Comparison of ENCODE assay signal across 20 mouse cellular contexts in the genomic region with DNA sequence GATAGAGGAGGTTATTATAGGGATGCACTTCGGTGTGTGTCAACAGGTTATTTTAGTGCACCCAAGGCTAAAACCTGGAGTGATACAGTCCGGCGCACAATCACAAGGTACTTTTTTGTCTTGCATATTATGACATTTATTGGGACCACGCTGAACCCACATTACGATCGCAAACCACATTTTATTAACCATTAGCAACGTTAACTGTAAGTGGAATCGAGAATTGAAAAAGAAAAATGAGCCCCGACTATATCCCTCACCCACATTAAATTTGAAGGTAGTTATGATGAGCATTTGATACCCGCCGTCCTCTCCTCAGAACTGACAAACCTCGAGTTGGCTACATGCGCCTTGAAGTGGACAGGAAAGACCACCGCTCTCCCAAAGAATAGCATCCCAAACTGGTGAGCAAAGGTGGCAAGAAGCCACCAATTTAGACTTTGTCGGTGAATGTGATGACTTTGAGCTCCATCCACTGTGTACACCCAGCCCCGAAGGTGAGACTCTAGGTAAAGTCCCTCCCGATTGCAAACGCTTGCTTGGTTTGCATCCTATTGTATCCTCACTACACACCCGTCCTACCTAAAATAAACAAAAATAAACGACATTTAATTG. TPM values are rescaled to one million over a fixed set of nuclear protein-coding genes. Genes with fewer than 3 reads are reported as not detected.
DNase-seq lines count a peak whose midpoint lies in the region; ATAC-seq lines count a peak whose summit lies in the region.
"Had no signal": no experiment of that assay in that cellular context is flagged by ENCODE, and none has a peak within 500 bp of the region (broad histone marks: within the 10 kb centered on the region; RNA-seq: fewer than 3 reads in every experiment).

No protein-coding gene starts in this region.

- H3K9me3 ChIP-seq in hindbrain, embryonic 11.5 days (ENCODE audit: control insufficient read depth, low read length): no peaks in the 10 kb centered on the region; the same call in 1 of the 2 replicates
- no peaks in the 10 kb centered on the region for H3K9me3 ChIP-seq in hindbrain, embryonic 13.5 days
- no peaks in the 10 kb centered on the region for H3K9me3 ChIP-seq in limb, embryonic 10.5 days (replicated peaks)
- no peaks in the 10 kb centered on the region for H3K9me3 ChIP-seq in limb, embryonic 13.5 days
- H3K9me3 ChIP-seq: embryonic facial prominence, embryonic 12.5 days; forebrain, embryonic 12.5 days; heart, embryonic 15.5 days; intestine, embryonic 15.5 days had no signal

- no peak overlapping the region for H3K4me3 ChIP-seq in hindbrain, embryonic 11.5 days (ENCODE audit: low read depth, low read length)
- H3K4me3 ChIP-seq in hindbrain, embryonic 13.5 days: no peak overlapping the region
- peak overlapping the region; percentile 28; the same call in 1 of the 2 replicates for H3K4me3 ChIP-seq in limb, embryonic 10.5 days
- no peak overlapping the region for H3K4me3 ChIP-seq in limb, embryonic 13.5 days
- H3K4me3 ChIP-seq: embryonic facial prominence, embryonic 12.5 days; forebrain, embryonic 12.5 days; intestine, embryonic 15.5 days had no signal

- no peaks in the 10 kb centered on the region for H3K4me1 ChIP-seq in hindbrain, embryonic 11.5 days (replicated peaks; ENCODE audit: control insufficient read depth, insufficient read depth, low read length)
- 0 out of 2 replicates have a peak, but pooled peaks cover 7% of the 10 kb centered on the region for H3K4me1 ChIP-seq in hindbrain, embryonic 13.5 days (replicated peaks)
- peaks cover 21% of the 10 kb centered on the region for H3K4me1 ChIP-seq in limb, embryonic 10.5 days
- H3K4me1 ChIP-seq in limb, embryonic 13.5 days: peaks cover 7% of the 10 kb centered on the region
- H3K4me1 ChIP-seq: embryonic facial prominence, embryonic 12.5 days; forebrain, embryonic 12.5 days had no signal

- peaks cover 93% of the 10 kb centered on the region for H3K27me3 ChIP-seq in hindbrain, embryonic 11.5 days (ENCODE audit: control insufficient read depth, insufficient read depth, low read length)
- H3K27me3 ChIP-seq in hindbrain, embryonic 13.5 days: peaks cover 98% of the 10 kb centered on the region
- peaks cover 91% of the 10 kb centered on the region for H3K27me3 ChIP-seq in limb, embryonic 10.5 days (ENCODE audit: low read depth, poor library complexity, severe bottlenecking)
- peaks cover 98% of the 10 kb centered on the region for H3K27me3 ChIP-seq in limb, embryonic 13.5 days

- H3K36me3 ChIP-seq in hindbrain, embryonic 11.5 days (ENCODE audit: control insufficient read depth, insufficient read depth, low read length): no peaks in the 10 kb centered on the region
- no peaks in the 10 kb centered on the region for H3K36me3 ChIP-seq in hindbrain, embryonic 13.5 days
- no peaks in the 10 kb centered on the region for H3K36me3 ChIP-seq in limb, embryonic 10.5 days
- no peaks in the 10 kb centered on the region for H3K36me3 ChIP-seq in limb, embryonic 13.5 days
- H3K36me3 ChIP-seq: embryonic facial prominence, embryonic 12.5 days; forebrain, embryonic 12.5 days; heart, embryonic 15.5 days; intestine, embryonic 15.5 days had no signal

- no peak overlapping the region for H3K27ac ChIP-seq in hindbrain, embryonic 11.5 days (ENCODE audit: low read depth, low read length)
- no peak overlapping the region for H3K27ac ChIP-seq in hindbrain, embryonic 13.5 days
- no peak overlapping the region for H3K27ac ChIP-seq in limb, embryonic 10.5 days
- H3K27ac ChIP-seq in limb, embryonic 13.5 days: no peak overlapping the region
- H3K27ac ChIP-seq: embryonic facial prominence, embryonic 12.5 days; forebrain, embryonic 12.5 days; heart, embryonic 15.5 days; hindbrain, postnatal 0 days; intestine, embryonic 15.5 days had no signal

- H3K9ac ChIP-seq in hindbrain, embryonic 11.5 days (ENCODE audit: low read depth, low read length): no peak overlapping the region
- no peak overlapping the region for H3K9ac ChIP-seq in hindbrain, embryonic 13.5 days
- H3K9ac ChIP-seq in limb, embryonic 13.5 days: no peak overlapping the region
- H3K9ac ChIP-seq: embryonic facial prominence, embryonic 12.5 days; forebrain, embryonic 12.5 days; heart, embryonic 15.5 days; intestine, embryonic 15.5 days had no signal

- peak; percentile 17 for DNase-seq in embryo, embryonic 9.5 days (ENCODE audit: extremely low spot score)
- no peak for DNase-seq in embryo, embryonic 10 days (ENCODE audit: low spot score)
- DNase-seq in hindbrain, embryonic 11.5 days (ENCODE audit: low spot score): peak; percentile 33
- DNase-seq in limb, embryonic 10.5 days (ENCODE audit: low spot score): no peak
- DNase-seq in cerebellum, postnatal 14 days: no peak
- DNase-seq: adrenal gland, postnatal 10 days; cerebellum, adult 11 months; cerebellum, adult 8-10 months; cerebellum, postnatal 25 days; gastrocnemius, postnatal 10 days; heart, postnatal 14 days had no signal

- no peak overlapping the region; the same call in 1 of the 2 replicates for H3K4me2 ChIP-seq in hindbrain, embryonic 11.5 days (replicated peaks; ENCODE audit: low read depth, low read length)
- no peak overlapping the region for H3K4me2 ChIP-seq in hindbrain, embryonic 13.5 days
- H3K4me2 ChIP-seq in limb, embryonic 13.5 days (replicated peaks): peak overlapping the region; percentile 44; the same call in 1 of the 2 replicates
- H3K4me2 ChIP-seq: heart, embryonic 15.5 days had no signal

- 31% methylated on average over 20 of the region's 20 CpGs for WGBS in hindbrain, embryonic 11.5 days
- WGBS in hindbrain, embryonic 13.5 days: 34% methylated on average over 20 of the region's 20 CpGs
- WGBS in limb, embryonic 10.5 days: 35% methylated on average over 20 of the region's 20 CpGs
- WGBS in limb, embryonic 13.5 days: 23% methylated on average over 20 of the region's 20 CpGs

- ATAC-seq in hindbrain, embryonic 11.5 days (ENCODE audit: low FRiP score): no peak
- ATAC-seq in hindbrain, embryonic 13.5 days (ENCODE audit: low FRiP score): no peak
- no peak for ATAC-seq in limb, embryonic 13.5 days (ENCODE audit: low FRiP score, low read depth)
- ATAC-seq: forebrain, embryonic 16.5 days had no signal

RNA-seq across cellular contexts. Expression of gene Nkx6-1, which starts 17.7 kb away (rescaled TPM):
- polyA plus RNA-seq in hindbrain, embryonic 11.5 days (2014; fragmentation: Nextera tagmentation; extraction: Ambion mirVana): 9.8 and 14.7 TPM in 2 replicates
- 8.1 and 12.2 TPM in 2 replicates for polyA plus RNA-seq in hindbrain, embryonic 13.5 days (2015; fragmentation: Nextera tagmentation; extraction: Ambion mirVana)
- 0.05 and 0.06 TPM in 2 replicates for polyA plus RNA-seq in limb, embryonic 10.5 days (2016; fragmentation: Nextera tagmentation; extraction: Ambion mirVana)
- 0.13 and 0.14 TPM in 2 replicates for polyA plus RNA-seq in limb, embryonic 13.5 days (2015; fragmentation: Nextera tagmentation; extraction: Ambion mirVana)
- polyA plus RNA-seq: C2C12 had no signal

Comparison
In these comparisons a context has a peak if more than half of its experiments do, and no peak if none do; other contexts are left out.
1. DNase-seq: peak in embryo, embryonic 9.5 days (single experiment) and hindbrain, embryonic 11.5 days (single experiment); none in embryo, embryonic 10 days (single experiment), limb, embryonic 10.5 days (single experiment) and cerebellum, postnatal 14 days (0 of 2).